Mouse (Mus musculus) NIH3T3 (cell line): ENCODE measurements at regions not wholly inside any gene's neighbourhood (a gene's known extent, or its start where the extent isn't known, plus 50 kb on each side); places are given as distances from the start of the nearest gene placed in this dataset.
A peak's percentile ranks its signal among the peaks of the same experiment; 100 is the strongest.

Experiments used
- DNase-seq: peaks from one replicate; pipeline ENCODE4 v3.0.0-alpha.2; 2012; ENCODE audit warnings: low read depth

DNA sequence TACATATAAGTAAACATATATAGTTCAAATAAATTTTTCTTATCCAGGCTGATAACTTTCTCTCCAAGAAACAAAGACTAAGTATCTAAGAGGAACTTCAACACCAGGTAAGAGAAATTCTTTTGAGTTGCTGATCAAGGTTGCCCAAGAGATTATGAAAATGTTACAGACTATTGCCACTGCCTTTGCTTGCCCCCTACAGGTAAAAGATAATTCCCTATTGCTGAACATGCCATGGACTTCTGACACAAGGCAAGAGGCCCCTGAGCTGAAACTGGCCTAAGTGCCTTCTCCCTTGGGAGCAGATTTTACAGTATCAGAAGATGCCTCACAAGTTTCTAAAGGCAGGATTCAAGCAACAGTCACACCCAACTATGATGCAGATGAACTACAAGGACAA, 2914.2 kb upstream of the Gm6569 start:
- DNase-seq = no peak

DNA sequence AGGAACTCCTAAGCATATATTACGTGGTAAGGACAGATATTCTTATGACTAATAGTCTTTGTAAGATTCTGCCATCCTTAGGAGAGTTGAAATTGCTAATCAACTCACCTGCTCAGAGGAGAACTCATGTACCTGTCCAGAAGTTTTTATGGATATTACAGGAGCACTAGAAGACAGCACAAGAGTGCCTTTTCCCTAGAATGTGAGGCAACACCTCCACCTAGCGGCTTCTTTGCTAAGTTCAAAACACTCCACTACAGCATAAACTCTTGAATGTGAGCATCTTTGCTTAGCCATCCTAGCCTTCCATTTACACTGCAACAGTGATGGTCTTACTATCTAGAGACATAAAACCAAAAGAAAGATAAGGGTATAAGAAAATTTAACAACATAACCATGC, 2913.5 kb upstream of the Gm6569 start:
- DNase-seq = peak; percentile 67
